Mouse (Mus musculus) neural tube, embryonic 11.5 days (tissue): ENCODE measurements around the gene Gm42372. TPM values are rescaled to one million over a fixed set of nuclear protein-coding genes. Genes with fewer than 3 reads are reported as not detected.

Experiments used
- ATAC-seq: fragments of 200-750 bp; cut with Nextera tagmentation; 2 replicates; pipeline ENCODE4 v1.8.0; 2017; ENCODE audit warnings: moderate number of reproducible peaks, mild to moderate bottlenecking, moderate TSS enrichment, moderate library complexity; ENCODE audit not compliant: insufficient read depth, low FRiP score, low TSS enrichment
- DNase-seq: peaks from one replicate; pipeline ENCODE4 v3.0.0-alpha.2; 2015; ENCODE audit warnings: low spot score
- H3K27ac ChIP-seq: fragments of 300-500 bp; sonication (generic); 2 replicates; pipeline ENCODE4 v1.5.1; 2014; ENCODE audit warnings: low read depth, mild to moderate bottlenecking, low read length
- H3K27me3 ChIP-seq: fragments of 300-500 bp; sonication (generic); 2 replicates; pipeline ENCODE4 v1.6.1; 2014; ENCODE audit warnings: mild to moderate bottlenecking, low read length, mixed read lengths; ENCODE audit not compliant: control insufficient read depth, insufficient read depth
- H3K36me3 ChIP-seq: fragments of 300-500 bp; sonication (generic); 2 replicates; pipeline ENCODE4 v1.6.1; 2014; ENCODE audit warnings: mild to moderate bottlenecking, low read length, moderate library complexity, mixed read lengths; ENCODE audit not compliant: control insufficient read depth, insufficient read depth
- H3K4me1 ChIP-seq: fragments of 300-500 bp; sonication (generic); 2 replicates; pipeline ENCODE4 v1.6.1; 2014; ENCODE audit warnings: low read length, mixed read lengths; ENCODE audit not compliant: control insufficient read depth, insufficient read depth
- H3K4me2 ChIP-seq: fragments of 300-500 bp; sonication (generic); 2 replicates; pipeline ENCODE4 v1.6.1; 2014; ENCODE audit warnings: low read depth, mild to moderate bottlenecking, moderate library complexity
- H3K4me3 ChIP-seq: fragments of 300-500 bp; sonication (generic); 2 replicates; pipeline ENCODE4 v1.5.1; 2014; ENCODE audit warnings: low read depth, low read length
- H3K9ac ChIP-seq: fragments of 300-500 bp; sonication (generic); 2 replicates; pipeline ENCODE4 v1.6.1; 2014; ENCODE audit warnings: mild to moderate bottlenecking, low read length
- H3K9me3 ChIP-seq: fragments of 300-500 bp; sonication (generic); 2 replicates; pipeline ENCODE4 v1.6.1; 2016; ENCODE audit warnings: low read length; ENCODE audit not compliant: control insufficient read depth
- WGBS: fragments of 180-500 bp; shearing (Covaris S2); extraction: QIAGEN DNeasy Blood & Tissue Kit; methylation state at CpG from one replicate; pipeline ENCODE4 v1.1.7; 2014; 5-methylcytosine and 5-hydroxymethylcytosine counted together
- polyA plus RNA-seq: library from polyadenylated mRNA; unstranded; fragments of >200 nt; fragmentation: Nextera tagmentation; extraction: Ambion mirVana; gene quantifications from 2 replicates; pipeline ENCODE4 v1.2.1, GENCODE M21; 2014

Gm42372 gene
- polyA plus RNA-seq: 1.8 and 2.0 TPM in 2 replicates

DNA sequence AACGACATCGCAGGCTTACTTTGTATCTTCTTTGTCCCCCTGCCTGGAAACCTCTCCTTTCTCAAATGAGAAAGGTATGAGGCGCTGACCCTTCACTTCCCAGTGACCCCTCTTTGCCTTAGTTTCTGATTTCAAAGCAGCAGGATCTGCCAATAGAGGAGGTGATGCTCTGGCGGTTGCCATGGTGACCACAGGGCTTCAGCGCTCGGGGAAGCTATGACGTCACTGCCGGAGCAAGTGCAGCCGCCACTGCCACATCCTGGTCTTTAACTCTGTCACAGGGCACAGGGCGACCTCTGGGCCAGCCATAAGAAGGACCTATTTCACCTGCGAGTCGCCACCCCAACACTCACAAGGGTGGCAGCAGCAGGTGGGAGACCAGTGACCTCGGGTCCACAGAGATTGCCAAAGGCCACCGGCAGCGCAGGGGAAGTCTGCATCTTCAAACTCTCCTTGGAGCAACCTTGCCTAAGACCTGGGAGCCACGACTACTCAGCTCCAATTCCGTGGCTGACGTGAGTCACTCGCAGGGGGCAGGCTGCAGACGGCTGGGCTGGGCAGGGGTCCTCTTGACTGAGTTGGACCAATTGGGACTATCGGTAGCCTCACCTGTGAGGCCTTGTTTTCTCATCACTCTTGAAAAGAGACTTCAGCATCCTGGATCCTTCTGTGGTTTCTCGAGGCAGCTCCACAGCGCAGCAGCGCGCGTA is at the start of gene Gm42372:
TSS of gene Gm42372 (plus strand) at position 228 of the 710 bp plus-strand sequence.
- H3K9me3 ChIP-seq: no peaks in the 10 kb centered on the region
- peak within 1 kb of the TSS; percentile 44 for H3K9ac ChIP-seq
- 21% methylated on average over 26 of the region's 26 CpGs for WGBS
- ATAC-seq (peak; percentile 85), DNase-seq (peak; percentile 88)
- H3K27ac ChIP-seq: 0 out of 2 replicates have a peak within 1 kb of the TSS, but pooled peaks have one; percentile 50
- H3K27me3 ChIP-seq: no peaks in the 10 kb centered on the region
- no peaks in the 10 kb centered on the region for H3K36me3 ChIP-seq
- peak within 1 kb of the TSS; percentile 55 for H3K4me2 ChIP-seq
- peaks cover 24% of the 10 kb centered on the region for H3K4me1 ChIP-seq
- peak within 1 kb of the TSS; percentile 29 for H3K4me3 ChIP-seq

DNA sequence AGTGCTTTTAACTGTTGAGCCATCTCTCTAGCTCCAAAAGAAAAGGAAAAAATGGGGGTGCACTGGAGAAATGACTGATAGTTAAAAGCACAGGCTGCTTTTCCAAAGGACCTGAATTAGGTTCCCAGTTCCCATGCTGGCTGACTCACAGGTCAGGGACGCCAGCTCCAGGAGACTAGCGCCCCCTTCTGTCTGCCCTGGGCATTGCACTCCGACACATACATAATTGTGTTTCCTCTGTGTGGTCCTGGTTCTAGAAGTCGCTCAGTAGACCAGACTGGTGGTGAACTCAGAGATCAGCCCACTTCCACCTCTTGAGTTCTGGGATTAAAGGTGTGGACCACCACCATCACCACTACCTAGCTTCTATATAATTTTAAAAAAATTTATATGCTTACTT is 45.6 kb upstream of the Gm42372 start:
- H3K36me3 ChIP-seq: no peaks in the 10 kb centered on the region
- WGBS: 46% methylated on average over 4 of the region's 4 CpGs
- ATAC-seq: no peak

GRCm38 (mm10) chr7:16938117-16938791 is 44.6 kb upstream of the Gm42372 start:
- no peak overlapping the region for H3K4me2 ChIP-seq
- H3K27ac ChIP-seq: no peak overlapping the region
- no peak overlapping the region for H3K9ac ChIP-seq
- DNase-seq (no peak), ATAC-seq (no peak)
- 75% methylated on average over 17 of the region's 17 CpGs for WGBS
- no peaks in the 10 kb centered on the region for H3K27me3 ChIP-seq
- H3K4me3 ChIP-seq: no peak overlapping the region
- H3K9me3 ChIP-seq: no peaks in the 10 kb centered on the region
- H3K4me1 ChIP-seq: no peaks in the 10 kb centered on the region
- no peaks in the 10 kb centered on the region for H3K36me3 ChIP-seq

More for the DNA sequence above, 45.6 kb upstream of the Gm42372 start:
- DNase-seq: no peak
- Histone ChIP-seq H3K4me3 (no peak overlapping the region), H3K27ac (no peak overlapping the region), H3K9ac (no peak overlapping the region), H3K9me3 (no peaks in the 10 kb centered on the region), H3K4me2 (no peak overlapping the region), H3K27me3 (no peaks in the 10 kb centered on the region), H3K4me1 (no peaks in the 10 kb centered on the region)

DNA sequence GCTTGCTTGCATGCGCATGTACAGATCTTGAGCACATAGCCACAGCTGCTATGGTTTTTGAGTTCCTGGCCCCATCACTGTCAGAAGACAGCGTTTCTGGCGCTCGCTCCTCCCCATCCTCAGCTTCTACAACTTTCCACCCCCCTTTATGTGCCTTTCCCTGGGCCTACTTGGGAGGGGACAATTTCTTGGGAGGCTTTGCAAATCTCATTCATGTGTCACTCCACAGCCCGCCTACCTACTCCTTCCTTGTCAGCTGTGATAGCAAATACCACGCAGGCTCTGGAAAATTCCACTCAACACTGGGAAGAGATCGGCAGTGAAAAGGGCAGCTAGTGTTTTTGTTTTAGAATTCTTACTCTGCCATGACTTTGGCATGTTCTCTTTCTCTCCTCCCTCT is 42.6 kb upstream of the Gm42372 start:
- H3K36me3 ChIP-seq: no peaks in the 10 kb centered on the region
- no peak overlapping the region for H3K4me3 ChIP-seq
- 66% methylated on average over 7 of the region's 7 CpGs for WGBS
- no peak overlapping the region for H3K9ac ChIP-seq
- H3K4me2 ChIP-seq: no peak overlapping the region
- ATAC-seq: no peak
- DNase-seq: no peak
- H3K9me3 ChIP-seq: no peaks in the 10 kb centered on the region
- no peak overlapping the region for H3K27ac ChIP-seq
- peaks cover 6% of the 10 kb centered on the region for H3K4me1 ChIP-seq
- peaks cover 5% of the 10 kb centered on the region for H3K27me3 ChIP-seq

DNA sequence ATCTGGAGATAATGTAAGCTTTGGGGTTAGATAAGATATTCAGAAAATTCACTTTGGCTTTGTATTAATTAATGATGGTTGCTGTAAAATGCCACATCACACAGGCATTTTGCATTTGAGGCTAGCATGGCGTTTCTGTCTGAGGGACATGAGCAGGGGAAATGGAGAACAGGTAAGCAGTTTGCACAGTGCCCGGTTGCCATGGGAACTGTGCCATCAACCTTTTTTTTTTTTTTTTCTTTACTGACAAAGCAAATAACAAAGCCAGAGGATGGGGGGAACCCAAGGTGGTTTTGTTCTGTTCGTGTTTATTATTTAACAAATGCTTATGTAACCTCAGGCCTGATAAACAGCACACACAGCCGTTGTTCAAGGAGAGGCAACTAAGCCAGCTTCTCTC is 40.0 kb upstream of the Gm42372 start:
- Histone ChIP-seq H3K27me3 (peaks cover 31% of the 10 kb centered on the region), H3K9me3 (no peaks in the 10 kb centered on the region), H3K9ac (no peak overlapping the region), H3K4me2 (no peak overlapping the region), H3K27ac (no peak overlapping the region), H3K4me1 (peaks cover 24% of the 10 kb centered on the region), H3K4me3 (no peak overlapping the region), H3K36me3 (no peaks in the 10 kb centered on the region)
- WGBS: 66% methylated on average over 4 of the region's 4 CpGs
- ATAC-seq: no peak
- DNase-seq: no peak

- Histone ChIP-seq H3K27me3 (peaks cover 44% of the 10 kb centered on the region), H3K4me2 (peak within 1 kb of the TSS; percentile 90), H3K36me3 (no peaks in the 10 kb centered on the region), H3K4me1 (peaks cover 28% of the 10 kb centered on the region), H3K27ac (peak within 1 kb of the TSS; percentile 44; the same call in 1 of the 2 replicates), H3K4me3 (peak within 1 kb of the TSS; percentile 57), H3K9ac (peak within 1 kb of the TSS; percentile 73), H3K9me3 (no peaks in the 10 kb centered on the region)
- peak; percentile 93 for DNase-seq
- WGBS: 12% methylated on average over 36 of the region's 36 CpGs
- ATAC-seq: peak; percentile 91
Measured at GRCm38 (mm10) chr7:16944061-16944807, 38.7 kb upstream of the Gm42372 start, which contains the start of gene Pnmal2. Gene Pnmal2 (plus strand): TSS chr7:16944682.

GRCm38 (mm10) chr7:16944808-16945315 is 38.0 kb upstream of the Gm42372 start:
- Histone ChIP-seq H3K9ac (peak overlapping the region; percentile 73), H3K4me2 (peak overlapping the region; percentile 90), H3K9me3 (no peaks in the 10 kb centered on the region), H3K27me3 (peaks cover 49% of the 10 kb centered on the region), H3K27ac (peak overlapping the region; percentile 44; the same call in 1 of the 2 replicates), H3K36me3 (no peaks in the 10 kb centered on the region), H3K4me3 (peak overlapping the region; percentile 57), H3K4me1 (peaks cover 33% of the 10 kb centered on the region)
- ATAC-seq (peak; percentile 35; the same call in 1 of the 2 replicates), DNase-seq (no peak)
- WGBS: 1% methylated on average over 22 of the region's 22 CpGs

- Histone ChIP-seq H3K36me3 (no peaks in the 10 kb centered on the region), H3K27me3 (peaks cover 49% of the 10 kb centered on the region), H3K4me3 (peak overlapping the region; percentile 57), H3K9ac (peak overlapping the region; percentile 73; the same call in 1 of the 2 replicates), H3K4me2 (peak overlapping the region; percentile 90), H3K4me1 (peaks cover 34% of the 10 kb centered on the region), H3K9me3 (no peaks in the 10 kb centered on the region), H3K27ac (no peak overlapping the region)
- 7% methylated on average over 17 of the region's 17 CpGs for WGBS
- DNase-seq: no peak
- no peak for ATAC-seq
Measured at GRCm38 (mm10) chr7:16945419-16945818, 37.5 kb upstream of the Gm42372 start.
